Mouse (Mus musculus) thymus, adult 2 months (tissue): ENCODE measurements at regions not wholly inside any gene's neighbourhood (a gene's known extent, or its start where the extent isn't known, plus 50 kb on each side); places are given as distances from the start of the nearest gene placed in this dataset.

Experiments used
- CTCF ChIP-seq: fragments of 200-500 bp; IDR thresholded peaks from 2 replicates; pipeline ENCODE4 v1.5.1; 2012; ENCODE audit warnings: mild to moderate bottlenecking, control low read depth, low read length, moderate library complexity, borderline replicate concordance; ENCODE audit not compliant: control insufficient read depth, poor library complexity, insufficient read depth; ENCODE audit errors: extremely low read depth
- POLR2A ChIP-seq: fragments of 200-500 bp; IDR thresholded peaks from 2 replicates; pipeline ENCODE4 v1.6.1; 2012; ENCODE audit warnings: mild to moderate bottlenecking, low read length, control low read depth, moderate library complexity; ENCODE audit not compliant: control insufficient read depth, poor library complexity, insufficient read depth; ENCODE audit errors: extremely low read depth

DNA sequence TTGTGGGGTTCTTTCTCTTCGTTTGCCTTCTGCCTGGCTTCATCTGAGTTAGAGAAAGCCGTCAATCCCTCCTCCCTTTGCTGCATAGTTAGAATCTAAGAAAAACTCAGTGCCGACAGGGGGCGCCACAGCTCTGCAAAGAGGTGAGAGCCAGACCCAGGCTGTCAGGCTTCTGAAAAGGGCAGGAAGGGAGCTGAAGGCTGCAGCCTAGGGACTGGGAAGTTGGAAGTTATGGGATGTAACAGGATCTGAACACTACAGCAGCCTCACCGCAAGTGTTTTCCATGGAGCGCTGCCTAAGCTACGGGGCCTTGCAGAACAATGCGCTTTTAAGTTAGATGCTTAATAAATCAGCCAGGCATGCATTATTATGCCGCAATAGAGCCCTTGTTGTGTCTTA, 379.7 kb downstream of the Slc4a3 start:
- TF ChIP-seq CTCF (no peak), POLR2A (no peak)
